ENCODE assay signal across 8 mouse cellular contexts in genomic region chr4:129820417-129821086, GRCm38 (mm10). TPM values are rescaled to one million over a fixed set of nuclear protein-coding genes. Genes with fewer than 3 reads are reported as not detected.
DNase-seq lines count a peak whose midpoint lies in the region; ATAC-seq and TF ChIP-seq lines count a peak whose summit lies in the region.

No protein-coding gene starts in this region.

- H3K4me1 ChIP-seq in embryonic facial prominence, embryonic 13.5 days: peaks cover 47% of the 10 kb centered on the region
- peaks cover 5% of the 10 kb centered on the region; the same call in 1 of the 2 replicates for H3K4me1 ChIP-seq in midbrain, postnatal 0 days (ENCODE audit: insufficient read depth, low read length)
- peaks cover 16% of the 10 kb centered on the region for H3K4me1 ChIP-seq in spleen, adult 2 months (ENCODE audit: control insufficient read depth, insufficient read depth, insufficient read length)

- under 1% methylated on average over 45 of the region's 79 CpGs for WGBS in embryonic facial prominence, embryonic 13.5 days
- WGBS in midbrain, postnatal 0 days: 0% methylated on average over 44 of the region's 79 CpGs
- WGBS in spleen, adult 2 months: under 1% methylated on average over 77 of the region's 79 CpGs

- 0 out of 2 replicates have a peak, but pooled peaks have one; percentile 13 for TF ChIP-seq POLR2A in spleen, adult 2 months (IDR thresholded peaks at IDR 0.05; ENCODE audit: low read depth, low read length)

- H3K27me3 ChIP-seq in embryonic facial prominence, embryonic 13.5 days: no peaks in the 10 kb centered on the region
- no peaks in the 10 kb centered on the region for H3K27me3 ChIP-seq in midbrain, postnatal 0 days (ENCODE audit: insufficient read depth, low read length)
- H3K27me3 ChIP-seq in spleen, adult 2 months (ENCODE audit: control insufficient read depth, insufficient read depth, low read length): no peaks in the 10 kb centered on the region

- H3K27ac ChIP-seq in embryonic facial prominence, embryonic 13.5 days: peak overlapping the region; percentile 91
- H3K27ac ChIP-seq in midbrain, postnatal 0 days (ENCODE audit: low read depth, low read length): peak overlapping the region; percentile 84
- H3K27ac ChIP-seq in spleen, adult 2 months (ENCODE audit: insufficient read depth, low read length): peak overlapping the region; percentile 95

- peak overlapping the region; percentile 93 for H3K9ac ChIP-seq in embryonic facial prominence, embryonic 13.5 days
- peak overlapping the region; percentile 70 for H3K9ac ChIP-seq in midbrain, postnatal 0 days (replicated peaks; ENCODE audit: low read length, poor library complexity, severe bottlenecking)

- H3K36me3 ChIP-seq in embryonic facial prominence, embryonic 13.5 days: no peaks in the 10 kb centered on the region
- no peaks in the 10 kb centered on the region for H3K36me3 ChIP-seq in midbrain, postnatal 0 days (ENCODE audit: insufficient read depth, low read length)
- H3K36me3 ChIP-seq in spleen, adult 2 months (ENCODE audit: control insufficient read depth, insufficient read depth, low read length): no peaks in the 10 kb centered on the region; the same call in 1 of the 2 replicates

- peak overlapping the region; percentile 66 for H3K4me2 ChIP-seq in embryonic facial prominence, embryonic 13.5 days
- H3K4me2 ChIP-seq in midbrain, postnatal 0 days (ENCODE audit: low read depth, low read length, poor library complexity, severe bottlenecking): peak overlapping the region; percentile 86

- TF ChIP-seq CTCF in midbrain, postnatal 0 days (IDR thresholded peaks at IDR 0.05): no peak
- no peak for TF ChIP-seq CTCF in spleen, adult 2 months (IDR thresholded peaks at IDR 0.05; ENCODE audit: extremely low read depth, insufficient read depth, insufficient read length, insufficient replicate concordance)

- H3K4me3 ChIP-seq in embryonic facial prominence, embryonic 13.5 days: peak overlapping the region; percentile 89
- peak overlapping the region; percentile 83 for H3K4me3 ChIP-seq in midbrain, postnatal 0 days (ENCODE audit: low read depth, low read length)
- peak overlapping the region; percentile 96 for H3K4me3 ChIP-seq in spleen, adult 2 months (ENCODE audit: extremely low read depth, insufficient read depth, insufficient read length)

- DNase-seq in 3134 (ENCODE audit: extremely low read depth, insufficient read length, low spot score) (peak; percentile 82), liver (peak; percentile 85)
- DNase-seq in adrenal gland, postnatal 14 days: peak; percentile 90
- DNase-seq in heart, adult 9 months (ENCODE audit: low spot score in 2 of 2): peak; percentile 78 to 79
- DNase-seq in kidney, adult 9 months: peak; percentile 78
- DNase-seq in midbrain, postnatal 0 days (ENCODE audit: low spot score): peak; percentile 67
- peak; percentile 50 to 81 for DNase-seq in spleen, adult 2 months (ENCODE audit: low read depth in 1 of 2, low spot score in 2 of 2)

- ATAC-seq in embryonic facial prominence, embryonic 13.5 days (ENCODE audit: insufficient number of reproducible peaks, insufficient read depth, low FRiP score, low TSS enrichment, low read depth): peak; percentile 75; the same call in 1 of the 2 replicates
- ATAC-seq in midbrain, postnatal 0 days (ENCODE audit: low FRiP score): peak; percentile 90

- no peaks in the 10 kb centered on the region for H3K9me3 ChIP-seq in embryonic facial prominence, embryonic 13.5 days
- no peaks in the 10 kb centered on the region for H3K9me3 ChIP-seq in midbrain, postnatal 0 days (ENCODE audit: low read length)

RNA-seq across cellular contexts. Expression of gene Ptp4a2, which starts 9.5 kb away (rescaled TPM):
- total RNA-seq in adrenal gland, postnatal 14 days (2021): 313 and 326 TPM in 2 replicates
- 318 and 325 TPM in 2 replicates for polyA plus RNA-seq in embryonic facial prominence, embryonic 13.5 days (2015; fragmentation: Nextera tagmentation; extraction: Ambion mirVana)
- 94.0 and 117 TPM in 2 replicates for total RNA-seq in midbrain, postnatal 0 days (2014; rRNA removed)
- 202 and 245 TPM in 2 replicates for polyA plus RNA-seq in midbrain, postnatal 0 days (2015; fragmentation: Nextera tagmentation; extraction: Ambion mirVana)
- 47.6 and 51.1 TPM in 2 replicates for polyA plus RNA-seq in spleen, adult 2 months (2012; rRNA removed)

Comparison
In these comparisons a context has a peak if more than half of its experiments do, and no peak if none do; other contexts are left out.
1. Peak in every context shown above with its lines: DNase-seq, ATAC-seq, H3K4me3 ChIP-seq and H3K27ac ChIP-seq.